Comparison of ENCODE assay signal across 23 mouse cellular contexts in the genomic region with DNA sequence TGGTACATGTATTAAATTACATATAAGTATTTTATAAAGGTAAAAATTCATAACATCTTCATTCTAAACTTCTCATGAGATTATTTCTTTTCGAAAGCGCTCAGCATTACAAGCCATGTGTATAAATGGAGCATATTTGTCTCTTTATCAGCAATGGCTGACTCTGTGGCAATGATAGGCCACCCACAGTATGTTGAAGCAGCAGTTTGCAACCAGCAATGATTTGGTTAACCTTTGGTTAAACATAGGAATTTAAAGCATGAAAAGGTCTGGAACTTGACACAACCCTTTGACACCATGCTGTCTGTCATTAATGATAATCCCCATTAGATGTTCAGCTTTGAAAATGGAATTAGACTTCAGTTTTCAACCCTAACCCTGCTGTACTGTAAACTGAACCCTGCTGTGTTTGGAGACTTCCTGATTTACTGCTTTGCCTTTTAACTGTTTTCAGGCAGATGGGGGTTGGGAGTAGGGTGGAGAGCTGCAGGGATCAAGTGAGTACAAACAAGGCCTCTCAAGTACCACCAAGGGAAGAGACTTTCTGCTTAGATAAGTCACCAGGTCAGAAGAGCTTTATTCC.
A peak's percentile ranks its signal among the peaks of the same experiment; 100 is the strongest.
DNase-seq lines count a peak whose midpoint lies in the region; ATAC-seq and TF ChIP-seq lines count a peak whose summit lies in the region.
"Had no signal": no experiment of that assay in that cellular context is flagged by ENCODE, and none has a peak within 500 bp of the region (broad histone marks: within the 10 kb centered on the region; RNA-seq: fewer than 3 reads in every experiment).

No protein-coding gene starts in this region.

- ATAC-seq in hindbrain, embryonic 11.5 days (ENCODE audit: low FRiP score) = no peak
- no peak for ATAC-seq in hindbrain, embryonic 16.5 days
- ATAC-seq in limb, embryonic 12.5 days (ENCODE audit: insufficient number of reproducible peaks, insufficient read depth, low FRiP score, low TSS enrichment, low read depth) = 0 out of 2 replicates have a peak, but pooled peaks have one; percentile 15
- ATAC-seq in megakaryocyte progenitor cell, adult 5-6 weeks (replicated peaks; ENCODE audit: poor library complexity) = no peak
- ATAC-seq in midbrain, embryonic 15.5 days (replicated peaks) = no peak
- ATAC-seq: intestine, embryonic 16.5 days; liver, postnatal 0 days; midbrain, embryonic 16.5 days had no signal

- H3K27ac ChIP-seq in hindbrain, embryonic 11.5 days (ENCODE audit: low read depth, low read length) = no peak overlapping the region
- no peak overlapping the region for H3K27ac ChIP-seq in hindbrain, embryonic 16.5 days (ENCODE audit: low read depth, low read length)
- H3K27ac ChIP-seq in kidney, adult 2 months (ENCODE audit: insufficient read depth, low read depth, low read length) = no peak overlapping the region
- no peak overlapping the region for H3K27ac ChIP-seq in limb, embryonic 12.5 days
- no peak overlapping the region for H3K27ac ChIP-seq in midbrain, embryonic 15.5 days
- H3K27ac ChIP-seq: embryonic facial prominence, embryonic 15.5 days; forebrain, embryonic 10.5 days; heart, embryonic 15.5 days; neural tube, embryonic 12.5 days had no signal

- H3K4me1 ChIP-seq in hindbrain, embryonic 11.5 days (replicated peaks; ENCODE audit: control insufficient read depth, insufficient read depth, low read length) = no peaks in the 10 kb centered on the region
- H3K4me1 ChIP-seq in hindbrain, embryonic 16.5 days (ENCODE audit: control insufficient read depth, insufficient read depth, low read depth, low read length) = no peaks in the 10 kb centered on the region
- no peaks in the 10 kb centered on the region for H3K4me1 ChIP-seq in kidney, adult 2 months (ENCODE audit: control insufficient read depth, insufficient read depth, low read length)
- H3K4me1 ChIP-seq in limb, embryonic 12.5 days (replicated peaks) = peaks cover 6% of the 10 kb centered on the region
- no peaks in the 10 kb centered on the region for H3K4me1 ChIP-seq in midbrain, embryonic 15.5 days
- H3K4me1 ChIP-seq: embryonic facial prominence, embryonic 15.5 days; heart, embryonic 15.5 days had no signal

- no peak for TF ChIP-seq POLR2A in kidney, adult 2 months (IDR thresholded peaks at IDR 0.05; ENCODE audit: low read depth, low read length)

- TF ChIP-seq CTCF in kidney, adult 2 months (conservative IDR thresholded peaks at IDR 0.05; ENCODE audit: insufficient read depth, insufficient read length, low read depth, low read length) = no peak

- no peak overlapping the region for H3K4me2 ChIP-seq in hindbrain, embryonic 11.5 days (replicated peaks; ENCODE audit: low read depth, low read length)
- H3K4me2 ChIP-seq in hindbrain, embryonic 16.5 days (ENCODE audit: low read length) = no peak overlapping the region
- H3K4me2 ChIP-seq in limb, embryonic 12.5 days = no peak overlapping the region
- no peak overlapping the region for H3K4me2 ChIP-seq in midbrain, embryonic 15.5 days
- H3K4me2 ChIP-seq: embryonic facial prominence, embryonic 15.5 days; heart, embryonic 15.5 days; neural tube, embryonic 12.5 days had no signal

- H3K4me3 ChIP-seq in hindbrain, embryonic 11.5 days (ENCODE audit: low read depth, low read length) = no peak overlapping the region
- H3K4me3 ChIP-seq in hindbrain, embryonic 16.5 days (ENCODE audit: low read length) = no peak overlapping the region
- H3K4me3 ChIP-seq in kidney, adult 2 months (ENCODE audit: insufficient read depth, low read depth, low read length) = no peak overlapping the region
- no peak overlapping the region for H3K4me3 ChIP-seq in limb, embryonic 12.5 days (replicated peaks)
- no peak overlapping the region for H3K4me3 ChIP-seq in midbrain, embryonic 15.5 days
- H3K4me3 ChIP-seq: embryonic facial prominence, embryonic 15.5 days; forebrain, embryonic 10.5 days; heart, embryonic 15.5 days; neural tube, embryonic 12.5 days had no signal

- H3K27me3 ChIP-seq in hindbrain, embryonic 11.5 days (ENCODE audit: control insufficient read depth, insufficient read depth, low read length) = no peaks in the 10 kb centered on the region
- H3K27me3 ChIP-seq in hindbrain, embryonic 16.5 days (replicated peaks; ENCODE audit: control insufficient read depth, insufficient read depth, low read length) = no peaks in the 10 kb centered on the region
- H3K27me3 ChIP-seq in kidney, adult 2 months (replicated peaks; ENCODE audit: control insufficient read depth, insufficient read depth, low read length) = no peaks in the 10 kb centered on the region
- no peaks in the 10 kb centered on the region for H3K27me3 ChIP-seq in limb, embryonic 12.5 days
- no peaks in the 10 kb centered on the region for H3K27me3 ChIP-seq in midbrain, embryonic 15.5 days (replicated peaks)
- H3K27me3 ChIP-seq: CH12.LX; embryonic facial prominence, embryonic 15.5 days; heart, embryonic 15.5 days; neural tube, embryonic 12.5 days had no signal

- peak; percentile 10 for DNase-seq in hindbrain, embryonic 11.5 days (ENCODE audit: low spot score)
- peak; percentile 71 for DNase-seq in embryo, embryonic 10.5 days (ENCODE audit: low spot score)
- DNase-seq in kidney, adult 2 months = peak; percentile 31
- DNase-seq in lung, postnatal 10 days = no peak
- DNase-seq: adrenal gland, adult 8-10 months; cerebellum, adult 11 months; cerebellum, postnatal 14 days; heart, adult 11 months; liver, postnatal 0 days; lung, postnatal 4 days; right cerebral cortex, postnatal 14 days; thymus, postnatal 36 days had no signal

- WGBS in hindbrain, embryonic 11.5 days = 89% methylated on average over 2 of the region's 2 CpGs
- 93% methylated on average over 2 of the region's 2 CpGs for WGBS in hindbrain, embryonic 16.5 days
- WGBS in kidney, adult 2 months = 87% methylated on average over 2 of the region's 2 CpGs
- 89% methylated on average over 2 of the region's 2 CpGs for WGBS in limb, embryonic 12.5 days
- 94% methylated on average over 2 of the region's 2 CpGs for WGBS in midbrain, embryonic 15.5 days

- H3K9me3 ChIP-seq in hindbrain, embryonic 11.5 days (ENCODE audit: control insufficient read depth, low read length) = no peaks in the 10 kb centered on the region
- no peaks in the 10 kb centered on the region for H3K9me3 ChIP-seq in hindbrain, embryonic 16.5 days (ENCODE audit: control insufficient read depth, low read length)
- H3K9me3 ChIP-seq in limb, embryonic 12.5 days = no peaks in the 10 kb centered on the region
- no peaks in the 10 kb centered on the region for H3K9me3 ChIP-seq in midbrain, embryonic 15.5 days
- H3K9me3 ChIP-seq: embryonic facial prominence, embryonic 15.5 days; forebrain, embryonic 10.5 days; heart, embryonic 15.5 days; neural tube, embryonic 12.5 days had no signal

- H3K36me3 ChIP-seq in hindbrain, embryonic 11.5 days (ENCODE audit: control insufficient read depth, insufficient read depth, low read length) = no peaks in the 10 kb centered on the region
- no peaks in the 10 kb centered on the region for H3K36me3 ChIP-seq in hindbrain, embryonic 16.5 days (ENCODE audit: control insufficient read depth, insufficient read depth, low read length)
- no peaks in the 10 kb centered on the region for H3K36me3 ChIP-seq in kidney, adult 2 months (ENCODE audit: control insufficient read depth, insufficient read depth, low read length)
- no peaks in the 10 kb centered on the region for H3K36me3 ChIP-seq in limb, embryonic 12.5 days
- no peaks in the 10 kb centered on the region for H3K36me3 ChIP-seq in midbrain, embryonic 15.5 days (replicated peaks)
- H3K36me3 ChIP-seq: embryonic facial prominence, embryonic 15.5 days; forebrain, embryonic 10.5 days; heart, embryonic 15.5 days; neural tube, embryonic 12.5 days had no signal

- no peak overlapping the region for H3K9ac ChIP-seq in hindbrain, embryonic 11.5 days (ENCODE audit: low read depth, low read length)
- no peak overlapping the region for H3K9ac ChIP-seq in hindbrain, embryonic 16.5 days (ENCODE audit: low read depth, low read length)
- no peak overlapping the region for H3K9ac ChIP-seq in limb, embryonic 12.5 days (replicated peaks)
- no peak overlapping the region for H3K9ac ChIP-seq in midbrain, embryonic 15.5 days
- H3K9ac ChIP-seq: embryonic facial prominence, embryonic 15.5 days; heart, embryonic 15.5 days; liver, postnatal 0 days; neural tube, embryonic 12.5 days had no signal
